Mouse (Mus musculus) cortical plate, adult 2 months (tissue): Measurements from ENCODE around the gene Aicda. TPM values are rescaled to one million over a fixed set of nuclear protein-coding genes. Genes with fewer than 3 reads are reported as not detected.
A peak's percentile ranks its signal among the peaks of the same experiment; 100 is the strongest.

Source experiments
- H3K27ac ChIP-seq: fragments of 200-500 bp; 2 replicates; pipeline ENCODE4 v1.5.1; 2012; ENCODE audit warnings: low read length, control low read depth, inconsistent platforms; ENCODE audit not compliant: insufficient read depth
- H3K4me1 ChIP-seq: fragments of 200-500 bp; 2 replicates; pipeline ENCODE4 v1.6.1; 2011; ENCODE audit warnings: low read length; ENCODE audit not compliant: control insufficient read depth, insufficient read depth
- H3K4me3 ChIP-seq: fragments of 200-500 bp; 2 replicates; pipeline ENCODE4 v1.5.1; 2011; ENCODE audit warnings: mild to moderate bottlenecking, low read length, control low read depth; ENCODE audit not compliant: insufficient read depth
- CTCF ChIP-seq: fragments of 200-500 bp; IDR thresholded peaks from 2 replicates; pipeline ENCODE4 v1.5.1; 2011; ENCODE audit warnings: mild to moderate bottlenecking, control low read depth, low read length; ENCODE audit not compliant: insufficient read depth; ENCODE audit errors: extremely low read depth
- POLR2A ChIP-seq: fragments of 200-500 bp; IDR thresholded peaks from 2 replicates; pipeline ENCODE4 v1.6.1; 2011; ENCODE audit warnings: mild to moderate bottlenecking, low read length, control low read depth; ENCODE audit not compliant: insufficient read depth; ENCODE audit errors: extremely low read depth
- polyA plus RNA-seq: library from polyadenylated mRNA; depleted of rRNA; stranded (reverse); fragments of >200 nt; gene quantifications from 2 replicates; pipeline ENCODE4 v1.2.3, GENCODE M21; 2012

The Aicda gene
- polyA plus RNA-seq, 1 experiment = not detected

DNA sequence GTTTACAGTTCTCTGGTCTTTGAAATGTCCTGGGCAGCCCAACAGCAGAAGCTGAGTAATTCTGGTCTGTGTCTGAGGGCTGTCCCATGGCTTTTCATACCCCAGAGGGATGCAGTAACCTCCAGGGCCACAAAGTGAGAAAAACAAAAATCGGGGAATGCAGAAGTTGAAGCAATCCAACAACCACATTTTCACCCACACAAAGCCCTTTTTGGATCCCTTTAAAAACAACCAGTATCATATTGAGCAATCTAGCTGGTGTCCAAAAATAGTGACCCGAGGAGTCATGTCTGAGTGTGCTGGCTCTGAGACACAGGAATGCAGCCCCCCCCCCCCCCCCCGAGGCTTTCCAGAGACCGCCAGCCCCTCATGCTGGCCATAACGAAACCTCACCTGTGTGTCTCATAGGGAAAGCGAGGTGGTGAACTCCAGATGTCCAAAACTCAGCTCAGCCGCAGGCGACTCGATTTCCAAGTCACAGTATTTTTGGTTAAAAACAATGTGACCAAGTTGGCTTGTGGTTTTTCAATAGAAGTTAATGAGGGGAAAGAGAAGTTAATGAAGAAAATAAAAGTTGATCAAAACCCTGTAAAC, 8.2 kb upstream of the Aicda start:
- Histone ChIP-seq H3K4me1 (no peaks in the 10 kb centered on the region), H3K27ac (no peak overlapping the region), H3K4me3 (no peak overlapping the region)
- TF ChIP-seq POLR2A = no peak
- TF ChIP-seq CTCF = no peak

GRCm38 (mm10) chr6:122545948-122546347, 7.7 kb upstream of the Aicda start:
- TF ChIP-seq CTCF (no peak), POLR2A (no peak)
- no peak overlapping the region for H3K27ac ChIP-seq
- no peak overlapping the region for H3K4me3 ChIP-seq
- no peaks in the 10 kb centered on the region for H3K4me1 ChIP-seq

- TF ChIP-seq CTCF = no peak
- Histone ChIP-seq H3K4me3 (no peak overlapping the region), H3K27ac (no peak overlapping the region), H3K4me1 (0 out of 2 replicates have a peak, but pooled peaks cover 2% of the 10 kb centered on the region)
These were observed 501 bp downstream of the Aicda start for GRCm38 (mm10) chr6:122554102-122554501.

GRCm38 (mm10) chr6:122555266-122555665, 1.7 kb downstream of the Aicda start:
- H3K27ac ChIP-seq = no peak overlapping the region
- 0 out of 2 replicates have a peak, but pooled peaks cover 2% of the 10 kb centered on the region for H3K4me1 ChIP-seq
- TF ChIP-seq POLR2A (no peak), CTCF (no peak)
- no peak overlapping the region for H3K4me3 ChIP-seq

DNA sequence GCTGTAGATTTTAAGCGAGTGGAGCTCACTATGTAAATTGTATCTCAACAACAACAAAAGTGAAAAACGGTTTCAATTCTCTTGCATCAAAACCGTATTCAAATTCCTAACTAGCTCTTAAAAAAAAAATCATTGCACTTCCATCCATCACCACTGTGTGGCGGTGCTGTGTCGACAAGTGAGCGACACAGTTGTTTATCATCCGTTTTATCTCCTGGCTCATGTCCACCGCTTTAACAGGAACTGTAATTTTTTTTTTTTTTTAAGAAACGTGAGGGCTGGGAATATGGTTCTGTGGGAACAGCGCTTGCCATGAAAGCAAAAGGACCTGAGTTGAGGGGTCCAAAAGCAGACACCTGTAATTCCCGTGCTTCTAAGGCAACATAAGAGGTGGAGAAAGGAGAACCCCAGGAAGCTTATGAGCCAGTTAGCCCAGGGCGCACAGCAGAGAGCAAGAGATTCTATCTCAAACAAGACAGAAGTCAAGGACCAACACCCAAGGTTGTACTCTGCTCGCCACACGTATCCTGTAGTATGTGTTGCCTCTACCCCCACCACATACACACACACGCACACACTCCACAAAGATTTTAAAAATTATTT, 3.5 kb downstream of the Aicda start:
- H3K4me1 ChIP-seq = 0 out of 2 replicates have a peak, but pooled peaks cover 2% of the 10 kb centered on the region
- TF ChIP-seq POLR2A = no peak
- peak; percentile 64 for TF ChIP-seq CTCF
- H3K27ac ChIP-seq = no peak overlapping the region
- H3K4me3 ChIP-seq = peak overlapping the region; percentile 24

GRCm38 (mm10) chr6:122560427-122560826, 6.8 kb downstream of the Aicda start:
- H3K4me3 ChIP-seq = no peak overlapping the region
- H3K4me1 ChIP-seq = peaks cover 4% of the 10 kb centered on the region; the same call in 1 of the 2 replicates
- H3K27ac ChIP-seq = no peak overlapping the region
- TF ChIP-seq POLR2A = no peak
- peak; percentile 73 for TF ChIP-seq CTCF

DNA sequence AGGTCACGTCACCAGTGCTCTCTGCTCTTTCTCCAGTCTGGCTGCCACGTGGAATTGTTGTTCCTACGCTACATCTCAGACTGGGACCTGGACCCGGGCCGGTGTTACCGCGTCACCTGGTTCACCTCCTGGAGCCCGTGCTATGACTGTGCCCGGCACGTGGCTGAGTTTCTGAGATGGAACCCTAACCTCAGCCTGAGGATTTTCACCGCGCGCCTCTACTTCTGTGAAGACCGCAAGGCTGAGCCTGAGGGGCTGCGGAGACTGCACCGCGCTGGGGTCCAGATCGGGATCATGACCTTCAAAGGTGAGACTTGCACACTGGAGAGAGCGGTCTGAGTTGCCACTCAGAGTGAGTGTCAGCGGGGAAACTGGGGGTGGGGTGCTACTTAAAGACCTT, 7.4 kb downstream of the Aicda start:
- Histone ChIP-seq H3K4me3 (no peak overlapping the region), H3K4me1 (peaks cover 4% of the 10 kb centered on the region; the same call in 1 of the 2 replicates), H3K27ac (no peak overlapping the region)
- TF ChIP-seq CTCF (no peak), POLR2A (no peak)

DNA sequence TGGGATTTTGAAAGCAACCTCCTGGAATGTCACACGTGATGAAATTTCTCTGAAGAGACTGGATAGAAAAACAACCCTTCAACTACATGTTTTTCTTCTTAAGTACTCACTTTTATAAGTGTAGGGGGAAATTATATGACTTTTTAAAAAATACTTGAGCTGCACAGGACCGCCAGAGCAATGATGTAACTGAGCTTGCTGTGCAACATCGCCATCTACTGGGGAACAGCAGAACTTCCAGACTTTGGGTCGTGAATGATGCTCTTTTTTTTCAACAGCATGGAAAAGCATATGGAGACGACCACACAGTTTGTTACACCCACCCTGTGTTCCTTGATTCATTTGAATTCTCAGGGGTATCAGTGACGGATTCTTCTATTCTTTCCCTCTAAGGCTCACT, 8.9 kb downstream of the Aicda start:
- peak; percentile 95 for TF ChIP-seq CTCF
- TF ChIP-seq POLR2A = no peak
- Histone ChIP-seq H3K27ac (no peak overlapping the region), H3K4me1 (peaks cover 2% of the 10 kb centered on the region; the same call in 1 of the 2 replicates), H3K4me3 (no peak overlapping the region)

- TF ChIP-seq CTCF = no peak
- no peak for TF ChIP-seq POLR2A
- peaks cover 2% of the 10 kb centered on the region; the same call in 1 of the 2 replicates for H3K4me1 ChIP-seq
- no peak overlapping the region for H3K4me3 ChIP-seq
- H3K27ac ChIP-seq = no peak overlapping the region
These were observed 11.6 kb downstream of the Aicda start for GRCm38 (mm10) chr6:122565070-122565784.

DNA sequence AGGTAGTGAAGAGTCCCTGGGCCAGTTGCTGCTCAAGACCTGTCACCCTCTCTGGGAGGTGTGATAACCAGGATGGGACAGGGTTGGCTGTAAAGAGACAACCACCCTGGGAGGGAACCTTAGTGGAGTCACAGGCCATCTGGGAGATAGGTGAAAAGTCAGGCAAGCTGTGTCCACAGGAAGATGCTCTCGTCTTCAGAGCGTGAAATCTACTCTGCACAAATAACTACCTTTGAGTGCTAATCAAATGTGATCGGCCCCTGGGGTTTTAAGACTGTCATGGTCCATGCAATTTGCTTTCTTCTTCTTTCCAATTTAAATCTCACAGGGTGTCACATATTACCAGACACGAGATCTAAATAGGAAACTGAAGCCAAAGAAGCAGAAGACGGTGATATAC, 15.5 kb downstream of the Aicda start:
- no peak overlapping the region for H3K4me3 ChIP-seq
- no peaks in the 10 kb centered on the region for H3K4me1 ChIP-seq
- no peak overlapping the region for H3K27ac ChIP-seq
- TF ChIP-seq POLR2A = no peak
- TF ChIP-seq CTCF = no peak
